Mouse (Mus musculus): ENCODE results near the gene 9330182L06Rik. TPM values are rescaled to one million over a fixed set of nuclear protein-coding genes. Genes with fewer than 3 reads are reported as not detected.

Gene 9330182L06Rik
- 18.1 and 20.2 TPM in 2 replicates for polyA plus RNA-seq (2015; fragmentation: Nextera tagmentation; extraction: Ambion mirVana)

DNA sequence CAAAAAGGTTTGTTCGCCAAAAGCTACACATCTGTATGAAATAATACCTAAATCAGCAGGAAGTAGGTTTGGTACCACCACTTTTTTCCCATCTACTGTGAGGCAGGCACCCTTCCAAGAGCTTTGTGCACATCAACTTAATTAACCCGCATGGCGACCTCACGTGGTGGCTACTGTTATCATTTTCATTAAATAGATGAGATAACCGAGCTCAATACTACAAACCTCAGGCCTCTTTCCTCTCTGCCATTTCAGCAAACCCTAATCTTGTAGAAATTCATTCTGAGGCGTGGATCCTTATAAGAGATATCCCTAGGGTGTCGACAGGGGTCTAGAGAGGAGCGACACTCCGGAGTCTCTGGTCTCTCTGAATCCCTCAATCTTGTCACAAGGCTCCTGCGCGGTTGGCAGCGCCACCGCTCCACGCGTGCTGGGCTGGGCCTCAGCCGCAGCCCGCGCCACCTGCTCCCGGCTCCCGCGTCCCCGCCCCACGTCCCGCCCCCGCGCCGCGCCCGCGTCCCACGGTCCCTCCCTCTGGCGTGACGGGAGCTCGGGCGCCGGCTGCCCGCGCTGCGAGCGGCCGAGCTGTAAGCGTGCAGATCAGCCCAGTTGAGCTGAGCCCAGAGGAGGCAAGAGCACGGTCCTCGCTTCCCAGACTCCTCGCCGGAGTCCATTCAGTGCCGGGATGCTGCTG is at the start of gene 9330182L06Rik:
9330182L06Rik (plus strand) TSS at position 533 of the 694 bp plus-strand sequence.
- H3K4me3 ChIP-seq: peak within 1 kb of the TSS; percentile 49
- peaks cover 24% of the 10 kb centered on the region for H3K4me1 ChIP-seq (replicated peaks)
- no peaks in the 10 kb centered on the region for H3K27me3 ChIP-seq
- H3K4me2 ChIP-seq: peak within 1 kb of the TSS; percentile 60
- ATAC-seq (ENCODE audit: low read depth): peak; percentile 96
- no peaks in the 10 kb centered on the region for H3K36me3 ChIP-seq
- under 1% methylated on average over 47 of the region's 47 CpGs for WGBS
- peak within 1 kb of the TSS; percentile 73 for H3K9ac ChIP-seq
- H3K27ac ChIP-seq (replicated peaks): peak within 1 kb of the TSS; percentile 91
- H3K9me3 ChIP-seq: no peaks in the 10 kb centered on the region

- Histone ChIP-seq H3K4me3 (no peak overlapping the region), H3K9me3 (no peaks in the 10 kb centered on the region), H3K9ac (no peak overlapping the region), H3K27ac (replicated peaks) (no peak overlapping the region), H3K36me3 (no peaks in the 10 kb centered on the region), H3K4me2 (no peak overlapping the region), H3K4me1 (replicated peaks) (no peaks in the 10 kb centered on the region), H3K27me3 (no peaks in the 10 kb centered on the region)
- 69% methylated on average over 4 of the region's 4 CpGs for WGBS
- no peak for ATAC-seq (ENCODE audit: low read depth)
Measured at GRCm38 (mm10) chr5:9227456-9228008, 38.4 kb upstream of the 9330182L06Rik start.

- Histone ChIP-seq H3K4me3 (no peak overlapping the region), H3K27me3 (no peaks in the 10 kb centered on the region), H3K9ac (no peak overlapping the region), H3K4me2 (no peak overlapping the region), H3K27ac (replicated peaks) (no peak overlapping the region), H3K36me3 (no peaks in the 10 kb centered on the region), H3K9me3 (no peaks in the 10 kb centered on the region), H3K4me1 (replicated peaks) (peaks cover 24% of the 10 kb centered on the region)
- WGBS: 43% methylated on average over 4 of the region's 4 CpGs
- no peak for ATAC-seq (ENCODE audit: low read depth)
Measured at GRCm38 (mm10) chr5:9264361-9264760, 1.6 kb upstream of the 9330182L06Rik start.

DNA sequence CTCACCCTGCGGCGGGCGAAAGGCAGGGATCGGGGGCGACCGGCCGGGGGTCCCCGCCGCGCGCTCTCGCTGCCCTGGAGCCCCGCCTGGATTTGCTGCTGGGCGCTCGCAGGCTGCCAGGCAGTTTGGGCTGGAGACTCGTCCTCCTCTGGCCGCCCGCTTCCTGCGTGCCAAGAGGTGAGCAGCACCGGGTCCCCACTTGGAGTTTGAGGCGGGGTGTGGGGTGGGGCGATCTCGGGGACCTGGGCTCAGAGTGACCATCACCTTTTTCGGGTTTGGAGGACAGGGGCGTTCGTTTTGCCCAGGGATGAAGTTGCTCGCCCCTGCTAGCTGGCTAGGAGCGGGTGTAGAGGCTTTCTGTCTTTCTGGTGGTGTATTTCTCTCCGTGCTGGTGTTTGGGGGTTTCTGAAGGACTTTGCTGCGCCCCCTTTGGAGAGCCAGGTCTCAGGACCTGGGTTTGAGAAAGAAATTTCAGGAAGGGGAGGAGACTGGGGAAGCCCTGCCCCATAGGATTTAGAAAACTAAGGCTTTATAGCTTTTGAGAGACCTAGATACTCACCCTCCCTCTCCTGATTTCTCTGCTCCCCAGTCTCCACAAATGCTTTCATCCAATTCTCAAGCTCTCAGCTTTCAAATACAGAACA is 484 bp downstream of the 9330182L06Rik start:
- Histone ChIP-seq H3K27ac (replicated peaks) (peak overlapping the region; percentile 91), H3K4me1 (replicated peaks) (peaks cover 24% of the 10 kb centered on the region), H3K9me3 (no peaks in the 10 kb centered on the region), H3K9ac (peak overlapping the region; percentile 73), H3K4me3 (peak overlapping the region; percentile 49), H3K27me3 (no peaks in the 10 kb centered on the region), H3K36me3 (no peaks in the 10 kb centered on the region), H3K4me2 (peak overlapping the region; percentile 60)
- no peak; the same call in 1 of the 2 replicates for ATAC-seq (ENCODE audit: low read depth)
- WGBS: 0% methylated on average over 30 of the region's 30 CpGs

DNA sequence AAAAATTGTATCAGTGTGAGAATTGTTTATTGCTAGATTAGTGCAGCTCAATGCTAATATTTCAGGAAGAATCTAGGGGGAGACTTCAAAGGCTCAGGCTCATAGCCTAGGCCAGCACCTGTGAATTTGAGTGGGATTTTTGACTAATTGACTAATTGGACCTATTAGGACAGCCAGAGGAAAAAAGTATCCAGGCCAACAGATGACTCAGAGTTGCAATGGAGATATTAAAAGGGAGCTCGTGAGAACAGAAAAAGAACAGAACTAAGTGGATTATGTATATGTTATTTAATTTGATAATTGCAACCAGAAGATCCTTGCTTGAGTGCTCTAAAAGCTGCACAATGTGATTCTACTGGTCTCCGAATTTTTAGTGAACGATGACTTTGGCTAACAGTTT is 3.7 kb downstream of the 9330182L06Rik start:
- 90% methylated on average over 3 of the region's 3 CpGs for WGBS
- ATAC-seq (ENCODE audit: low read depth): no peak
- H3K9me3 ChIP-seq: no peaks in the 10 kb centered on the region

GRCm38 (mm10) chr5:9272976-9273375 is 7.1 kb downstream of the 9330182L06Rik start:
- H3K36me3 ChIP-seq: no peaks in the 10 kb centered on the region
- H3K27ac ChIP-seq (replicated peaks): no peak overlapping the region
- no peaks in the 10 kb centered on the region for H3K9me3 ChIP-seq
- H3K27me3 ChIP-seq: no peaks in the 10 kb centered on the region
- peaks cover 8% of the 10 kb centered on the region for H3K4me1 ChIP-seq (replicated peaks)
- ATAC-seq (ENCODE audit: low read depth): no peak
- H3K4me3 ChIP-seq: no peak overlapping the region
- no peak overlapping the region for H3K9ac ChIP-seq
- no peak overlapping the region for H3K4me2 ChIP-seq
- 85% methylated on average over 3 of the region's 3 CpGs for WGBS

More for the DNA sequence above, 3.7 kb downstream of the 9330182L06Rik start:
- no peak overlapping the region for H3K9ac ChIP-seq
- H3K36me3 ChIP-seq: no peaks in the 10 kb centered on the region
- H3K4me1 ChIP-seq (replicated peaks): peaks cover 24% of the 10 kb centered on the region
- H3K27me3 ChIP-seq: no peaks in the 10 kb centered on the region
- H3K4me2 ChIP-seq: no peak overlapping the region
- no peak overlapping the region for H3K27ac ChIP-seq (replicated peaks)
- no peak overlapping the region for H3K4me3 ChIP-seq

DNA sequence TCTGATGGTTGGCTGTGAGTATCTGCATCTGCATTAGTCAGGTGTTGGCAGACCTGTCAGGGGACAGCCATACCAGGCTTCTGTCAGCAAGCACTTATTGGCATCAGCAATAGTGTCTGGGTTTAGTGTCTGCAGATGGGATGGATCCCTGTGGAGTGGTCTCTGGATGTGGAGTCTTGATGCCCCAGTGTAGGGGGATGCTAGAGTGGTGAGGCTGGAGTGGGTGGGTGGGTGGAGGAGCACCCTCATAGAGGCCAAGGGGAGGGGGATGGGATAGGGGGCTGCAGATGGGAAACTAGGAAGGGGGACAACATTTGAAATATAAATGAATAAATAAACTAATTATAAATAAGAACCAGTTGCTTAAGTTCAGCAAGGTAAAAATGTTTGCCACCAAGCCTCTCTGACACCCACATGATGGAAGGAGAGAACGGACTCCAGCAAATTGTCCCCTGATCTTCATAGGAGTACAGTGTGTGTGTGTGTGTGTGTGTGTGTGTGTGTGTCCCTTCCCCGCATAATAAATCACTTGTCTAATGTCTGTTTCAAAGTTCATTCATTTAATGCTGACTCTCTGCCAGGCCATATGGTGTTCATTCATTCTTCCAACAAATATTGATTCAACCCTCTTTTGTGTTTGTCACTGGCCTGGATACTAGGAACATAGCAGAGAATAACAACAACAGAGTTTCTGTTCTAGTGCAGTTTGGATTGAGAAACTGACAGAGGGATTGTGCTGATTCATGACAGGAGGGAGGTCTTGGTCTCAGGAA is 30.0 kb downstream of the 9330182L06Rik start:
- Histone ChIP-seq H3K27me3 (no peaks in the 10 kb centered on the region), H3K36me3 (no peaks in the 10 kb centered on the region), H3K27ac (replicated peaks) (no peak overlapping the region), H3K9ac (no peak overlapping the region), H3K4me2 (no peak overlapping the region), H3K9me3 (no peaks in the 10 kb centered on the region), H3K4me1 (replicated peaks) (peaks cover 7% of the 10 kb centered on the region; the same call in 1 of the 2 replicates), H3K4me3 (no peak overlapping the region)
- no peak; the same call in 1 of the 2 replicates for ATAC-seq (ENCODE audit: low read depth)
- WGBS: 82% methylated on average over 2 of the region's 2 CpGs

DNA sequence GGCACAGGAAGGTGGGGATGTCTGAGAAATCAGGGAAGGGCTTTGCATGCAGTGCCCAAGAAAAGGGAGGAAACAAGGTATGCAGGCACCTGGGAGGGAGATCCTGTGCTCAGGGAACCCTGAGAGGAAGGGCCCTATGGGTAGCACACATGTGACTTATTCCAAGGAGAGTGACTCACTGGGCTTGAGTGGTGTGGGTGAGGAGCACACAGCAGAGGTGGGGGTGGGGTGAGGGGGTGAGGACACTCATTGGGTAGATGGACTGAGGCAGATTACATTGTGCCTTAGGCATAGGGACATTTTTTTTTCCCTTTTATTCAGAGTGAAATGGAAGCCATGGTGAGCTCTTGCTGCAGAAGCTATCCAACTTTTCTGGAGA is 30.6 kb downstream of the 9330182L06Rik start:
- H3K36me3 ChIP-seq: no peaks in the 10 kb centered on the region
- H3K9ac ChIP-seq: no peak overlapping the region
- no peaks in the 10 kb centered on the region for H3K9me3 ChIP-seq
- H3K27ac ChIP-seq (replicated peaks): no peak overlapping the region
- no peak overlapping the region for H3K4me2 ChIP-seq
- H3K4me1 ChIP-seq (replicated peaks): peaks cover 7% of the 10 kb centered on the region; the same call in 1 of the 2 replicates
- H3K27me3 ChIP-seq: no peaks in the 10 kb centered on the region
- no peak overlapping the region for H3K4me3 ChIP-seq
- ATAC-seq (ENCODE audit: low read depth): no peak

DNA sequence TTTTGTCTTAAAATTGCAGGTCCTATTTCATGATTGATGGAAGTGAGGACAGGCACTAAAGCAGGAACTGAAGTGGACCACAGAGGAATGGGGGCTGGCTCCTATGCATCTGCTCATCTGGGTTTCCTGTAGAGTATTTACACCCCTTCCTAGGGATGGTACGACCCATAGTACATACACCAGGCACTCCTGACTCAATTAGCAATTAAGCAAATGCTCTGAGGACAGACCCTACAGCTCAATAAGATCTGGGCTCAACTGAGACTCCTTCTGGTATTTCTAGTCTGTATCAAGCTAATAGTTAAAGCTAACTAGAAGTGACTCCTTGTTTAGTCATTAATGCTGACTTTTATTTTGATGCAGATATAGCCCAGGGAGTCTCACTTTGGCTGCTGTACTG is 60.9 kb downstream of the 9330182L06Rik start:
- peak; percentile 72 for ATAC-seq (ENCODE audit: low read depth)
- 39% methylated on average over 1 of the region's 1 CpGs for WGBS
- H3K36me3 ChIP-seq: no peaks in the 10 kb centered on the region
- H3K9ac ChIP-seq: no peak overlapping the region
- no peak overlapping the region for H3K4me3 ChIP-seq
- no peaks in the 10 kb centered on the region for H3K27me3 ChIP-seq
- no peak overlapping the region for H3K27ac ChIP-seq (replicated peaks)
- H3K4me1 ChIP-seq (replicated peaks): 0 out of 2 replicates have a peak, but pooled peaks cover 4% of the 10 kb centered on the region
- H3K4me2 ChIP-seq: no peak overlapping the region
- no peaks in the 10 kb centered on the region for H3K9me3 ChIP-seq

GRCm38 (mm10) chr5:9327528-9327927 is 61.6 kb downstream of the 9330182L06Rik start:
- Histone ChIP-seq H3K9ac (no peak overlapping the region), H3K27me3 (no peaks in the 10 kb centered on the region), H3K36me3 (no peaks in the 10 kb centered on the region), H3K4me2 (no peak overlapping the region), H3K27ac (replicated peaks) (no peak overlapping the region), H3K9me3 (no peaks in the 10 kb centered on the region), H3K4me1 (replicated peaks) (0 out of 2 replicates have a peak, but pooled peaks cover 4% of the 10 kb centered on the region), H3K4me3 (no peak overlapping the region)
- ATAC-seq (ENCODE audit: low read depth): peak; percentile 53; the same call in 1 of the 2 replicates
- WGBS: 91% methylated on average over 1 of the region's 1 CpGs

DNA sequence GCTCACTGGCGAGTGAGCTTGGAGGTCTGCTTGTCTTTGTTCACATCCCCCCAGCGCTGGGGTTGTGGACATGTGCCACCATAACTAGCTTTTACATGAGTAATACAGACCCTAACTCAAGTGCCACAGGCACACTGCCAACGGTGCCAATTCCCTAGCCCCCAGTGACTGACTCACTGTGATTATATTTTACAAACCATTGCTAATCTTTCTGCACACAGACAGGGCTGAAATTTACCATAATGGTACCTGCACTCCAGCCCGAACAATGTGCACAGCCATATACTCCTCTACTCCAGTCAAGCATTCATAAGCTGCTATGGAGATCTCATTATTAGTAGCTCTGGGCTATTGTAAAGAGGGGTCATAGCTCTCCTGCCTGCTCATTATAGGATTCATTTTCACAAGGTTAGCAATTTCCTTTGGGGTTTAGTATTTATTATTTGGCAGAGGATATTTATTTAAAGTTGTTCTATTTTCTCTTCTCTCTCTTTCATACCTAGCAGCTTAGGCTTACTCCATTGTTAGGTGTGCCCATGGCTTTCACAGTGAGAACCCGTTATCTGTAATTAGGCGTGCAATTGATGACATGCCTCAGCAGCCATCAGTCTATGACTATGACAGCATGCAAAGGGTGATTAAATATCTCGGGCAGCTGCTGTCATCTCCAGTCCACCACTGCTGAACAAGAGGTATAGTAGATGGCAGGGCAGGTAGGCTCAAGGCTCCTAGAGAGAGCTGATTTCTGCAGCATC is 73.0 kb downstream of the 9330182L06Rik start:
- H3K9me3 ChIP-seq: no peaks in the 10 kb centered on the region
- no peak overlapping the region for H3K4me3 ChIP-seq
- ATAC-seq (ENCODE audit: low read depth): peak; percentile 89
- peak overlapping the region; percentile 59 for H3K9ac ChIP-seq
- peak overlapping the region; percentile 34 for H3K4me2 ChIP-seq
- 25% methylated on average over 7 of the region's 7 CpGs for WGBS
- H3K4me1 ChIP-seq (replicated peaks): peaks cover 18% of the 10 kb centered on the region
- no peaks in the 10 kb centered on the region for H3K36me3 ChIP-seq
- H3K27ac ChIP-seq (replicated peaks): peak overlapping the region; percentile 96
- H3K27me3 ChIP-seq: no peaks in the 10 kb centered on the region

All from neural tube, embryonic 13.5 days (tissue).